Mouse (Mus musculus): ENCODE results near the gene Tpcn2. TPM values are rescaled to one million over a fixed set of nuclear protein-coding genes. Genes with fewer than 3 reads are reported as not detected.

The Tpcn2 gene
- polyA plus RNA-seq, 1 experiment from 2014 or later, result 3.9 TPM

- H3K9me3 ChIP-seq, result no peaks in the 10 kb centered on the region
- no peak overlapping the region for H3K9ac ChIP-seq
- 69% methylated on average over 1 of the region's 1 CpGs for WGBS
Measured at GRCm38 (mm10) chr7:145154066-145154465, 129.7 kb downstream of the Tpcn2 start.

GRCm38 (mm10) chr7:145151845-145152244 lies 132.0 kb downstream of the Tpcn2 start:
- peaks cover 24% of the 10 kb centered on the region for H3K27me3 ChIP-seq
- no peaks in the 10 kb centered on the region for H3K36me3 ChIP-seq
- no peak overlapping the region for H3K27ac ChIP-seq (replicated peaks)
- no peak overlapping the region for H3K9ac ChIP-seq
- ATAC-seq (ENCODE audit: low read depth), result no peak
- no peak overlapping the region for H3K4me3 ChIP-seq
- 67% methylated on average over 3 of the region's 3 CpGs for WGBS
- H3K4me1 ChIP-seq (replicated peaks), result no peaks in the 10 kb centered on the region
- no peaks in the 10 kb centered on the region; the same call in 1 of the 2 replicates for H3K9me3 ChIP-seq
- no peak overlapping the region for H3K4me2 ChIP-seq

More at GRCm38 (mm10) chr7:145154066-145154465, 129.7 kb downstream of the Tpcn2 start:
- ATAC-seq (ENCODE audit: low read depth), result no peak
- no peak overlapping the region for H3K27ac ChIP-seq (replicated peaks)
- H3K36me3 ChIP-seq, result no peaks in the 10 kb centered on the region
- no peak overlapping the region for H3K4me2 ChIP-seq
- peaks cover 36% of the 10 kb centered on the region for H3K27me3 ChIP-seq
- H3K4me3 ChIP-seq, result no peak overlapping the region
- H3K4me1 ChIP-seq (replicated peaks), result peaks cover 9% of the 10 kb centered on the region

- no peak overlapping the region for H3K4me3 ChIP-seq
- H3K4me2 ChIP-seq, result no peak overlapping the region
- no peaks in the 10 kb centered on the region for H3K4me1 ChIP-seq (replicated peaks)
- no peak for ATAC-seq (ENCODE audit: low read depth)
- no peaks in the 10 kb centered on the region for H3K36me3 ChIP-seq
- no peak overlapping the region for H3K9ac ChIP-seq
- H3K27me3 ChIP-seq, result peaks cover 11% of the 10 kb centered on the region; the same call in 1 of the 2 replicates
- WGBS, result 87% methylated on average over 4 of the region's 4 CpGs
- no peaks in the 10 kb centered on the region; the same call in 1 of the 2 replicates for H3K9me3 ChIP-seq
- no peak overlapping the region for H3K27ac ChIP-seq (replicated peaks)
Measured at GRCm38 (mm10) chr7:145148902-145149301, 134.9 kb downstream of the Tpcn2 start.

- 0 out of 2 replicates have a peak, but pooled peaks cover 4% of the 10 kb centered on the region for H3K4me1 ChIP-seq (replicated peaks)
- peaks cover 11% of the 10 kb centered on the region; the same call in 1 of the 2 replicates for H3K27me3 ChIP-seq
- no peak overlapping the region for H3K4me2 ChIP-seq
- no peak overlapping the region for H3K4me3 ChIP-seq
- 81% methylated on average over 5 of the region's 5 CpGs for WGBS
- no peak for ATAC-seq (ENCODE audit: low read depth)
- H3K9ac ChIP-seq, result no peak overlapping the region
- no peaks in the 10 kb centered on the region; the same call in 1 of the 2 replicates for H3K9me3 ChIP-seq
- H3K27ac ChIP-seq (replicated peaks), result no peak overlapping the region
- H3K36me3 ChIP-seq, result no peaks in the 10 kb centered on the region
Measured at GRCm38 (mm10) chr7:145147973-145148698, 135.7 kb downstream of the Tpcn2 start.

GRCm38 (mm10) chr7:145146252-145146930 lies 137.4 kb downstream of the Tpcn2 start:
- H3K27ac ChIP-seq (replicated peaks), result no peak overlapping the region
- 0 out of 2 replicates have a peak, but pooled peaks cover 7% of the 10 kb centered on the region for H3K27me3 ChIP-seq
- no peak overlapping the region for H3K9ac ChIP-seq
- no peak for ATAC-seq (ENCODE audit: low read depth)
- H3K9me3 ChIP-seq, result no peaks in the 10 kb centered on the region; the same call in 1 of the 2 replicates
- H3K36me3 ChIP-seq, result no peaks in the 10 kb centered on the region
- 0 out of 2 replicates have a peak, but pooled peaks cover 9% of the 10 kb centered on the region for H3K4me1 ChIP-seq (replicated peaks)
- H3K4me3 ChIP-seq, result no peak overlapping the region
- no peak overlapping the region for H3K4me2 ChIP-seq

GRCm38 (mm10) chr7:145143502-145144070 lies 140.2 kb downstream of the Tpcn2 start:
- H3K4me1 ChIP-seq (replicated peaks), result 0 out of 2 replicates have a peak, but pooled peaks cover 9% of the 10 kb centered on the region
- H3K27ac ChIP-seq (replicated peaks), result no peak overlapping the region
- no peak for ATAC-seq (ENCODE audit: low read depth)
- H3K9ac ChIP-seq, result no peak overlapping the region
- H3K27me3 ChIP-seq, result no peaks in the 10 kb centered on the region
- no peaks in the 10 kb centered on the region for H3K36me3 ChIP-seq
- WGBS, result 61% methylated on average over 3 of the region's 3 CpGs
- no peak overlapping the region for H3K4me2 ChIP-seq
- H3K9me3 ChIP-seq, result peaks cover 11% of the 10 kb centered on the region; the same call in 1 of the 2 replicates
- no peak overlapping the region for H3K4me3 ChIP-seq

- Histone ChIP-seq H3K9me3 (peaks cover 11% of the 10 kb centered on the region; the same call in 1 of the 2 replicates), H3K4me3 (no peak overlapping the region), H3K27ac (replicated peaks) (no peak overlapping the region), H3K27me3 (no peaks in the 10 kb centered on the region), H3K36me3 (no peaks in the 10 kb centered on the region), H3K9ac (no peak overlapping the region), H3K4me1 (replicated peaks) (0 out of 2 replicates have a peak, but pooled peaks cover 14% of the 10 kb centered on the region), H3K4me2 (no peak overlapping the region)
- 77% methylated on average over 2 of the region's 2 CpGs for WGBS
- ATAC-seq (ENCODE audit: low read depth), result no peak
Measured at GRCm38 (mm10) chr7:145140656-145141055, 143.2 kb downstream of the Tpcn2 start.

- Histone ChIP-seq H3K9me3 (peaks cover 11% of the 10 kb centered on the region; the same call in 1 of the 2 replicates), H3K4me1 (replicated peaks) (0 out of 2 replicates have a peak, but pooled peaks cover 14% of the 10 kb centered on the region), H3K4me2 (no peak overlapping the region), H3K27me3 (no peaks in the 10 kb centered on the region), H3K9ac (no peak overlapping the region), H3K27ac (replicated peaks) (no peak overlapping the region), H3K4me3 (no peak overlapping the region), H3K36me3 (no peaks in the 10 kb centered on the region)
- ATAC-seq (ENCODE audit: low read depth), result no peak
- 94% methylated on average over 3 of the region's 3 CpGs for WGBS
Measured at GRCm38 (mm10) chr7:145139576-145139975, 144.2 kb downstream of the Tpcn2 start.

- Histone ChIP-seq H3K9ac (no peak overlapping the region), H3K4me2 (no peak overlapping the region), H3K36me3 (no peaks in the 10 kb centered on the region), H3K27ac (replicated peaks) (no peak overlapping the region), H3K9me3 (peaks cover 11% of the 10 kb centered on the region; the same call in 1 of the 2 replicates), H3K4me3 (no peak overlapping the region), H3K27me3 (no peaks in the 10 kb centered on the region), H3K4me1 (replicated peaks) (0 out of 2 replicates have a peak, but pooled peaks cover 14% of the 10 kb centered on the region)
- no peak for ATAC-seq (ENCODE audit: low read depth)
- WGBS, result 88% methylated on average over 1 of the region's 1 CpGs
Measured at GRCm38 (mm10) chr7:145139100-145139499, 144.7 kb downstream of the Tpcn2 start.

GRCm38 (mm10) chr7:145137871-145138270 lies 145.9 kb downstream of the Tpcn2 start:
- 88% methylated on average over 1 of the region's 1 CpGs for WGBS
- H3K27me3 ChIP-seq, result peaks cover 3% of the 10 kb centered on the region; the same call in 1 of the 2 replicates
- no peak overlapping the region for H3K4me2 ChIP-seq

GRCm38 (mm10) chr7:145136831-145137230 lies 147.0 kb downstream of the Tpcn2 start:
- Histone ChIP-seq H3K36me3 (no peaks in the 10 kb centered on the region), H3K4me3 (no peak overlapping the region), H3K9ac (no peak overlapping the region), H3K4me1 (replicated peaks) (0 out of 2 replicates have a peak, but pooled peaks cover 5% of the 10 kb centered on the region), H3K9me3 (peaks cover 11% of the 10 kb centered on the region; the same call in 1 of the 2 replicates), H3K27me3 (peaks cover 3% of the 10 kb centered on the region; the same call in 1 of the 2 replicates), H3K4me2 (no peak overlapping the region), H3K27ac (replicated peaks) (no peak overlapping the region)
- 96% methylated on average over 4 of the region's 4 CpGs for WGBS
- ATAC-seq (ENCODE audit: low read depth), result no peak

More at GRCm38 (mm10) chr7:145137871-145138270, 145.9 kb downstream of the Tpcn2 start:
- no peak for ATAC-seq (ENCODE audit: low read depth)
- Histone ChIP-seq H3K9ac (no peak overlapping the region), H3K4me3 (no peak overlapping the region), H3K36me3 (no peaks in the 10 kb centered on the region), H3K9me3 (peaks cover 11% of the 10 kb centered on the region; the same call in 1 of the 2 replicates), H3K27ac (replicated peaks) (no peak overlapping the region), H3K4me1 (replicated peaks) (0 out of 2 replicates have a peak, but pooled peaks cover 7% of the 10 kb centered on the region)

Measured in neural tube, embryonic 13.5 days (tissue).